Mouse (Mus musculus) CH12.LX (cell line): ENCODE results near the gene Ngef.

ENCODE experiments used
- CTCF ChIP-seq, 2 experiments: IDR thresholded peaks in 1 of 2; conservative IDR thresholded peaks in 1 of 2; 2 replicates each; pipeline ENCODE4 v1.5.1; 2011 to 2012; ENCODE audit warnings: low read depth in 2 of 2, low read length in 2 of 2, improper control_type of control experiment in 1 of 2, inconsistent platforms in 1 of 2, mild to moderate bottlenecking in 1 of 2, moderate library complexity in 1 of 2
- E2F4 ChIP-seq: IDR thresholded peaks from 2 replicates; pipeline ENCODE4 v1.6.1; 2011; ENCODE audit warnings: low read depth, low read length, improper control_type of control experiment; ENCODE audit not compliant: insufficient replicate concordance
- MAZ ChIP-seq: IDR thresholded peaks from 2 replicates; pipeline ENCODE4 v1.6.1; 2012; ENCODE audit warnings: low read depth, mild to moderate bottlenecking, inconsistent platforms, low read length, improper control_type of control experiment, moderate library complexity
- POLR2A ChIP-seq: IDR thresholded peaks from 2 replicates; pipeline ENCODE4 v1.6.1; 2011; ENCODE audit warnings: low read depth, mild to moderate bottlenecking, improper control_type of control experiment, low read length
- POLR2AphosphoS2 ChIP-seq: IDR thresholded peaks from 2 replicates; pipeline ENCODE4 v1.6.1; 2011; ENCODE audit warnings: low read depth, low read length, improper control_type of control experiment
- SMC3 ChIP-seq: IDR thresholded peaks from 2 replicates; pipeline ENCODE4 v1.6.1; 2011; ENCODE audit warnings: low read depth, low read length, improper control_type of control experiment

- TF ChIP-seq CTCF (conservative IDR thresholded peaks at IDR 0.05 in 1 of 2, IDR thresholded peaks at IDR 0.05 in 1 of 2; ENCODE audit: low read depth in 2 of 2, low read length in 2 of 2): no peak
- no peak for TF ChIP-seq POLR2A
- no peak for TF ChIP-seq SMC3
- TF ChIP-seq POLR2AphosphoS2: no peak
- no peak for TF ChIP-seq E2F4
- no peak for TF ChIP-seq MAZ
Observed at GRCm38 (mm10) chr1:87574353-87574752, 683 bp upstream of the Ngef start.
